ENCODE assay signal across 10 mouse cellular contexts in the genomic region with DNA sequence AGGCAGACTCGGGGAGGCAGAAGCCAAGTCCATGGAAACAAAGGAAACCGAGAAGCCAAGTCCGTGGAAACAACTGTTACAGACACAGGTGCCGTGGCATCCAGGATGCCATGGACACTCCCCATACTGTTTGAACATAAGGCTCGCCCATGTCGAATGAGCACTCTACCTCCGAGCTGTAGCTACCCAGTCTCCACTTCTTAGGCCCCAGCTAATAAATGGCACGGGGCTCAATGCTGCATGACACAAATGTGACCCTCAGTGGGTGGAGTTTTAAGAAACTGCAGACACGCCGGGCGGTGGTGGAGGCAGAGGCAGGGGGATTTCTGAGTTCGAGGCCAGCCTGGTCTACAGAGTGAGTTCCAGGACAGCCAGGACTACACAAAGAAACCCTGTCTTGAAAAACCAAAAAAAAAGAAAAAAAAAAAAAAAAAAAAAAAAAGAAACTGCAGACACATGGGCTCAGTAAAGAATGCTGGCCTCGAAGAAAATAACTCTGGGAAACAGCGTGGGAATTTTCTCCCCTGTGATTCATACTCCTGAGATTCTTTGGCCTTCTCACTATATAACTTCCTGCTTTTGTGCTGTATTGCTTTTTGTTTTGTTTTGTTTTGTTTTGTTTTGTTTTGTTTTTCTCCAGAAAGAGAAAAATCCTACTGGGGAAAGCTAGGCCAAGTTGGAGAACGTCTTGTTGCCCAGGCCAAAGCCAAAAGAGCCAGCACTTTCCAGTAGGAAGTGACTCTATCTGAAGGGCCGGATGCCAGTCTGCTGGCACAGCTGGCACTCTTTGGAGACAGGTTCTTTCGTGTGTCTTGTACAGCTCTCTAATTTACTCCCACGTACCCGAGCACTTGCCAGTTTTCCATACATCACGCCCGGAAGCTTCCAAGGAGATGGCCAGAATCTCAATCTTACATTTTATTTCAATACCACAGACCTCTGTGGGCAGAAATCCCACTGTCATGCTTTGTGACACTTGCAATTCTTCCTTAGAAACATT. TPM values are rescaled to one million over a fixed set of nuclear protein-coding genes. Genes with fewer than 3 reads are reported as not detected.
DNase-seq lines count a peak whose midpoint lies in the region.
"Had no signal": no experiment of that assay in that cellular context is flagged by ENCODE, and none has a peak within 500 bp of the region (broad histone marks: within the 10 kb centered on the region; RNA-seq: fewer than 3 reads in every experiment).

No protein-coding gene starts in this region.

- intact Hi-C loops in left cerebral cortex, postnatal 25 days (cut with DNase I), result loop anchor here (5.0 kb wide), 1 partner anchor 109 kb away; the partner anchor contains the start of gene Nudt4
- intact Hi-C loops in left cerebral cortex, postnatal 4 days (cut with DNase I), result no loop called here

- DNase-seq in gastrocnemius, adult 18-20 months (ENCODE audit: low spot score), result peak; percentile 51
- DNase-seq in gastrocnemius, postnatal 4 days (ENCODE audit: low spot score in 2 of 2), result no peak
- peak; percentile 41 to 79 for DNase-seq in left cerebral cortex, postnatal 25 days (ENCODE audit: low spot score in 2 of 2)
- no peak for DNase-seq in left cerebral cortex, postnatal 4 days
- DNase-seq in gastrocnemius, adult 8-10 months (ENCODE audit: low spot score in 2 of 2), result peak; percentile 31
- peak; percentile 39 for DNase-seq in skeletal muscle tissue, adult 2 months (ENCODE audit: low read depth, low spot score)
- no peak for DNase-seq in ovary, postnatal 14 days (ENCODE audit: low spot score)
- no peak for DNase-seq in MN1 (ENCODE audit: low spot score)
- DNase-seq: cerebellum, postnatal 10 days had no signal

RNA-seq across cellular contexts. Expression of gene Anapc15-ps, which starts 2.2 kb away (rescaled TPM):
- not detected for total RNA-seq in gastrocnemius, adult 18-20 months (2021)
- not detected for total RNA-seq in gastrocnemius, postnatal 4 days (2021)
- total RNA-seq in left cerebral cortex, postnatal 25 days (2021), result not detected
- not detected for total RNA-seq in left cerebral cortex, postnatal 4 days (2021)
- not detected for total RNA-seq in gastrocnemius, adult 8-10 months (2022)
- total RNA-seq: heart, postnatal 10 days had no signal

Comparison
In these comparisons a context has a peak if more than half of its experiments do, and no peak if none do; other contexts are left out.
1. DNase-seq: peak in gastrocnemius, adult 18-20 months (single experiment), left cerebral cortex, postnatal 25 days (2 of 2), gastrocnemius, adult 8-10 months (2 of 2) and skeletal muscle tissue, adult 2 months (single experiment); none in gastrocnemius, postnatal 4 days (0 of 2), left cerebral cortex, postnatal 4 days (single experiment), ovary, postnatal 14 days (single experiment) and MN1 (single experiment).